Mouse (Mus musculus) layer of hippocampus, postnatal 25 days (tissue): ENCODE results near the gene Olfr583. TPM values are rescaled to one million over a fixed set of nuclear protein-coding genes. Genes with fewer than 3 reads are reported as not detected.

Experiments used
- DNase-seq, 2 experiments: peaks; one replicate each; pipeline ENCODE4 v3.0.0; 2022; ENCODE audit warnings: mixed read lengths in 2 of 2, low spot score in 1 of 2; ENCODE audit errors: extremely low spot score in 1 of 2
- total RNA-seq, 2 experiments: library from RNA; stranded (reverse); gene quantifications; 2 replicates each; pipeline ENCODE4 v1.2.3; 2021

The Olfr583 gene
- total RNA-seq: not detected

DNA sequence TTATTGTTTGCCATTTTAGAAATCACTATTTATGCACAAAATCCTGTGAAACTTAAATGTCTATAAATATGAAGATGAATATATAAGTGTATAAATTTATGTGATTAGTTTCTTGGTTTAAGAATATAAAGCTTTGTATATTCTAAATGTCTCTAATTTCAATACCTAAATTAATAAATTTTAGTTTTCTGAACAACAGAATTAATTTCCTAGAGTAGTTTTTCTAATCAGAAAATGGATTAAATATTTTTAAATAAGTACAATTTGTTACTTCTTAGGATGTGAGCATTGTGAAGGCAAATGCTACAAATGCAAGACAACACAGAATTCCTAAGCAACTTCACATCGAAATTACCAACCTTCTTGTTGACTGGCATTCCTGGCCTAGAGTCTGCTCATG lies at the start of gene Olfr583:
Gene Olfr583, plus strand, starts transcription at position 301 of the 400 bp plus-strand sequence.
- DNase-seq: no peak

DNA sequence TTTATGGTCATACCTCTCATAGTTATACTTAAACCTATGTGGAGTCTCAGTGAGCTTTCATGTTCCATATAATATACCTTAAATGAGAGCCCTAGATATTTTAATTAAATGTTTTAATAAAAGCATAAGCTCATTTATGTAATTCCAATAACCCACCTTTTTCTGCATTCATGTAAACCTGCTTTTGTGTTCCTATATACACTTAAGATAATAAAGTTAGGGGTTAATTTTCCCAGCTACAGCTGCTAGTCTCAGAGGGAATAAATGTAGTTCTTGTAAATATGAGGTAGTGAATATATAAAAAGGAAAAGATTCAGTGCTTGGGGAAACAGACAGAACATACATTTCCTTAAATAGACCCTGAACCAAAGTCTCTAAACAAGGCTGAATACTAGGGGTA lies 13.4 kb upstream of the Olfr583 start, which contains the start of gene Olfr582:
Gene Olfr582, plus strand, starts transcription at position 301 of the 400 bp plus-strand sequence.
- no peak for DNase-seq

GRCm38 (mm10) chr7:103081585-103081984 lies 30.5 kb downstream of the Olfr583 start, which contains the start of gene Olfr584:
Gene Olfr584, plus strand, starts transcription at chr7:103081885.
- no peak for DNase-seq

DNA sequence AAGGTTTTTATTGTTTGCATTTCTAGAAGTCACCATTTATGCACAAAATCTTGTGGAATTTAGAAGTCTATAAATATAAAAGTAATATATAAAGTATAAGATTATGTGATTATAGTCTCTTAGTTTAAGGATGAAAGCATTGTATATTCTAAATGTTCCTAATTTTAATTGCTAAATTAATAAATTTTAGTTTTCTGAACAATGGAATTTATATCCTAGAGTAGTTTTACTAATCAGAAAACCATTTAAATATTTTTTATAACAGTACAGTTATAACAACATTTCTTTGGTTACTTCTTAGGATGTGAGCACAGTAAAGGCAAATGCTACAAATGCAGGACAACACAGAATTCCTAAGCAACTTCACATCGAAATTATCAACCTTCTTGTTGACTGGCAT lies 46.3 kb downstream of the Olfr583 start, which contains the start of gene Olfr585:
Gene Olfr585, plus strand, starts transcription at position 301 of the 400 bp plus-strand sequence.
- DNase-seq: no peak

Other genes with a start within 250 kb of the Olfr583 start
- gene Olfr564, start 247.8 kb upstream of the Olfr583 start, total RNA-seq: not detected
- not detected for gene Olfr566, start 192.5 kb upstream of the Olfr583 start, total RNA-seq
- gene Olfr568, start 174.2 kb upstream of the Olfr583 start, total RNA-seq: not detected
- gene Olfr569, start 160.4 kb upstream of the Olfr583 start, total RNA-seq: not detected
- not detected for gene Olfr570, start 156.7 kb upstream of the Olfr583 start, total RNA-seq
- gene Olfr571, start 133.8 kb upstream of the Olfr583 start, total RNA-seq: under 1 TPM in 1 of 2 experiments, not detected in 1; 0.05 TPM
- gene Olfr572, start 126.9 kb upstream of the Olfr583 start, total RNA-seq: not detected
- not detected for gene Olfr573-ps1, start 108.7 kb upstream of the Olfr583 start, total RNA-seq
- gene Olfr574, start 102.8 kb upstream of the Olfr583 start, total RNA-seq: not detected
- not detected for gene Olfr575, start 92.5 kb upstream of the Olfr583 start, total RNA-seq
- gene Olfr576, start 88.6 kb upstream of the Olfr583 start, total RNA-seq: not detected
- gene Olfr577, start 75.4 kb upstream of the Olfr583 start, total RNA-seq: not detected
- not detected for gene Olfr578, start 62.0 kb upstream of the Olfr583 start, total RNA-seq
- not detected for gene Olfr582, start 13.3 kb upstream of the Olfr583 start, total RNA-seq
- not detected for gene Olfr584, start 30.6 kb downstream of the Olfr583 start, total RNA-seq
- gene Olfr585, start 46.4 kb downstream of the Olfr583 start, total RNA-seq: not detected
- gene Olfr586, start 74.3 kb downstream of the Olfr583 start, total RNA-seq: not detected
- gene Olfr588-ps1, start 89.6 kb downstream of the Olfr583 start, total RNA-seq: not detected
- not detected for gene Olfr589, start 105.1 kb downstream of the Olfr583 start, total RNA-seq
- gene Olfr591, start 127.0 kb downstream of the Olfr583 start, total RNA-seq: not detected
- not detected for gene Olfr592, start 133.5 kb downstream of the Olfr583 start, total RNA-seq
- gene Olfr593, start 160.6 kb downstream of the Olfr583 start, total RNA-seq: not detected
- not detected for gene Olfr594, start 165.7 kb downstream of the Olfr583 start, total RNA-seq
- not detected for gene Usp17ld, start 201.2 kb downstream of the Olfr583 start, total RNA-seq